ENCODE assay signal across 10 mouse cellular contexts in genomic region chr6:87451016-87451415, GRCm38 (mm10). TPM values are rescaled to one million over a fixed set of nuclear protein-coding genes. Genes with fewer than 3 reads are reported as not detected.
DNase-seq lines count a peak whose midpoint lies in the region; ATAC-seq and TF ChIP-seq lines count a peak whose summit lies in the region.
"Had no signal": no experiment of that assay in that cellular context is flagged by ENCODE, and none has a peak within 500 bp of the region (broad histone marks: within the 10 kb centered on the region; RNA-seq: fewer than 3 reads in every experiment).

No protein-coding gene starts in this region.

- H3K9ac ChIP-seq in stomach, postnatal 0 days (ENCODE audit: low read length): no peak overlapping the region
- H3K9ac ChIP-seq: limb, embryonic 13.5 days had no signal

- ATAC-seq in stomach, postnatal 0 days (ENCODE audit: low FRiP score, low TSS enrichment): no peak
- ATAC-seq in monocyte, adult 5-6 weeks (replicated peaks; ENCODE audit: insufficient number of reproducible peaks, low FRiP score, low TSS enrichment, poor library complexity, severe bottlenecking): no peak

- peak; percentile 30 to 33 for DNase-seq in frontal cortex, postnatal 36 days (ENCODE audit: low spot score in 2 of 2)
- no peak for DNase-seq in frontal cortex, postnatal 14 days (ENCODE audit: low spot score in 2 of 2)
- DNase-seq in right cerebral cortex, postnatal 14 days: peak; percentile 27
- DNase-seq in right cerebral cortex, postnatal 4 days: no peak
- peak; percentile 49 for DNase-seq in embryo, embryonic 10 days (ENCODE audit: low spot score)
- peak; percentile 18 for DNase-seq in layer of hippocampus, adult 9-10 months (ENCODE audit: low spot score)
- peak; percentile 60 for DNase-seq in stomach, postnatal 0 days (ENCODE audit: low spot score)

- H3K27me3 ChIP-seq in stomach, postnatal 0 days (ENCODE audit: control insufficient read depth, insufficient read depth, low read length): no peaks in the 10 kb centered on the region
- H3K27me3 ChIP-seq: limb, embryonic 13.5 days had no signal

- H3K4me2 ChIP-seq in stomach, postnatal 0 days (replicated peaks; ENCODE audit: low read depth): no peak overlapping the region
- H3K4me2 ChIP-seq: limb, embryonic 13.5 days had no signal

- no peaks in the 10 kb centered on the region for H3K4me1 ChIP-seq in stomach, postnatal 0 days (replicated peaks; ENCODE audit: control insufficient read depth, insufficient read depth)

- no peak overlapping the region for H3K4me3 ChIP-seq in stomach, postnatal 0 days (ENCODE audit: low read depth, low read length)
- H3K4me3 ChIP-seq: limb, embryonic 13.5 days had no signal

- no peaks in the 10 kb centered on the region for H3K9me3 ChIP-seq in stomach, postnatal 0 days (ENCODE audit: control insufficient read depth, low read length)
- H3K9me3 ChIP-seq: G1E; limb, embryonic 13.5 days had no signal

- H3K27ac ChIP-seq in stomach, postnatal 0 days (replicated peaks): no peak overlapping the region
- H3K27ac ChIP-seq: limb, embryonic 13.5 days had no signal

- TF ChIP-seq CTCF in stomach, postnatal 0 days (IDR thresholded peaks at IDR 0.05; ENCODE audit: low read depth): peak; percentile 83

- H3K36me3 ChIP-seq in stomach, postnatal 0 days (ENCODE audit: control insufficient read depth, insufficient read depth, low read length): no peaks in the 10 kb centered on the region
- H3K36me3 ChIP-seq: G1E; limb, embryonic 13.5 days had no signal

- TF ChIP-seq EP300 in stomach, postnatal 0 days (optimal IDR thresholded peaks at IDR 0.05): no peak

- WGBS in stomach, postnatal 0 days: 62% methylated on average over 3 of the region's 3 CpGs

RNA-seq across cellular contexts. Expression of gene Bmp10, which starts 22.2 kb away (rescaled TPM):
- polyA plus RNA-seq in stomach, postnatal 0 days (2015; fragmentation: Nextera tagmentation; extraction: Ambion mirVana): not detected in 2 replicates
- not detected in 3 replicates for total RNA-seq in monocyte, adult 5-6 weeks (2017)
- polyA plus RNA-seq: G1E; limb, embryonic 13.5 days had no signal

Comparison
In these comparisons a context has a peak if more than half of its experiments do, and no peak if none do; other contexts are left out.
1. DNase-seq: peak in frontal cortex, postnatal 36 days (2 of 2), right cerebral cortex, postnatal 14 days (single experiment), embryo, embryonic 10 days (single experiment), layer of hippocampus, adult 9-10 months (single experiment) and stomach, postnatal 0 days (single experiment); none in frontal cortex, postnatal 14 days (0 of 2) and right cerebral cortex, postnatal 4 days (single experiment).